Comparison of ENCODE assay signal across 10 mouse cellular contexts in genomic region chr7:46397732-46398333, GRCm38 (mm10). TPM values are rescaled to one million over a fixed set of nuclear protein-coding genes. Genes with fewer than 3 reads are reported as not detected.
DNase-seq lines count a peak whose midpoint lies in the region; ATAC-seq and TF ChIP-seq lines count a peak whose summit lies in the region.
"Had no signal": no experiment of that assay in that cellular context is flagged by ENCODE, and none has a peak within 500 bp of the region (broad histone marks: within the 10 kb centered on the region; RNA-seq: fewer than 3 reads in every experiment).

No protein-coding gene starts in this region.

- H3K4me1 ChIP-seq in forebrain, embryonic 15.5 days = peaks cover 54% of the 10 kb centered on the region
- H3K4me1 ChIP-seq in midbrain, embryonic 15.5 days = peaks cover 62% of the 10 kb centered on the region

- peak overlapping the region; percentile 73 for H3K4me2 ChIP-seq in forebrain, embryonic 15.5 days (replicated peaks)
- peak overlapping the region; percentile 87 for H3K4me2 ChIP-seq in midbrain, embryonic 15.5 days

- no peak for TF ChIP-seq CTCF in left cerebral cortex, adult 2 months (IDR thresholded peaks at IDR 0.05)

- WGBS in forebrain, embryonic 15.5 days = 11% methylated on average over 70 of the region's 70 CpGs
- 8% methylated on average over 70 of the region's 70 CpGs for WGBS in midbrain, embryonic 15.5 days

- intact Hi-C loops in left cerebral cortex, adult 2 months (cut with DNase I) = loop anchor here (2.0 to 5.0 kb wide), 3 partner anchors 23 to 189 kb away; no protein-coding TSS in a partner anchor
- intact Hi-C loops in left cerebral cortex, postnatal 36 days (cut with DNase I) = loop anchor here (1.0 to 10.0 kb wide), 3 partner anchors 23 to 137 kb away; no protein-coding TSS in a partner anchor

- no peaks in the 10 kb centered on the region for H3K36me3 ChIP-seq in forebrain, embryonic 15.5 days
- H3K36me3 ChIP-seq in midbrain, embryonic 15.5 days (replicated peaks) = no peaks in the 10 kb centered on the region

- no peak for ATAC-seq in forebrain, embryonic 15.5 days (replicated peaks)
- ATAC-seq in midbrain, embryonic 15.5 days (replicated peaks) = no peak
- ATAC-seq: Patski had no signal

- peak in 1 of 2 experiments; percentile 12 for DNase-seq in left cerebral cortex, adult 2 months (ENCODE audit: extremely low spot score in 1 of 2, low spot score in 2 of 2)
- no peak for DNase-seq in left cerebral cortex, postnatal 36 days (ENCODE audit: low spot score in 2 of 2)
- DNase-seq in cerebellum, adult 9-11 months = peak; percentile 71
- DNase-seq in thymus, postnatal 4 days = no peak
- no peak for DNase-seq in embryo, embryonic 9.5 days (ENCODE audit: extremely low spot score)
- no peak for DNase-seq in spleen, postnatal 14 days (ENCODE audit: low spot score in 2 of 2)

- peaks cover 32% of the 10 kb centered on the region for H3K27me3 ChIP-seq in forebrain, embryonic 15.5 days
- H3K27me3 ChIP-seq in midbrain, embryonic 15.5 days (replicated peaks) = peaks cover 18% of the 10 kb centered on the region

- peak overlapping the region; percentile 81 for H3K4me3 ChIP-seq in left cerebral cortex, adult 2 months
- peak overlapping the region; percentile 90 for H3K4me3 ChIP-seq in forebrain, embryonic 15.5 days
- peak overlapping the region; percentile 93 for H3K4me3 ChIP-seq in midbrain, embryonic 15.5 days

- H3K27ac ChIP-seq in left cerebral cortex, adult 2 months = peak overlapping the region; percentile 93
- no peak overlapping the region; the same call in 1 of the 2 replicates for H3K27ac ChIP-seq in forebrain, embryonic 15.5 days (replicated peaks)
- H3K27ac ChIP-seq in midbrain, embryonic 15.5 days = peak overlapping the region; percentile 87

- peak overlapping the region; percentile 89 for H3K9ac ChIP-seq in forebrain, embryonic 15.5 days (replicated peaks)
- H3K9ac ChIP-seq in midbrain, embryonic 15.5 days = peak overlapping the region; percentile 97

- H3K9me3 ChIP-seq in forebrain, embryonic 15.5 days = no peaks in the 10 kb centered on the region
- H3K9me3 ChIP-seq in midbrain, embryonic 15.5 days = no peaks in the 10 kb centered on the region

RNA-seq across cellular contexts. Expression of gene Kcnc1, which starts 1.5 kb away (rescaled TPM):
- 100 to 1,000 TPM; 140 to 149 TPM for total RNA-seq in left cerebral cortex, adult 2 months (2021)
- 100 to 1,000 TPM; 134 to 138 TPM for total RNA-seq in left cerebral cortex, postnatal 36 days (2021)
- 9.2 and 10.0 TPM in 2 replicates for polyA plus RNA-seq in forebrain, embryonic 15.5 days (2015; fragmentation: Nextera tagmentation; extraction: Ambion mirVana)
- polyA plus RNA-seq in midbrain, embryonic 15.5 days (2015; fragmentation: Nextera tagmentation; extraction: Ambion mirVana) = 15.2 and 17.0 TPM in 2 replicates
- polyA plus RNA-seq: liver, adult 2 months had no signal

RNA-seq across cellular contexts. Expression of gene Myod1, which starts 21.6 kb away (rescaled TPM):
- total RNA-seq in left cerebral cortex, adult 2 months (2021) = under 1 TPM in 1 of 2 experiments, not detected in 1; 0.30 TPM
- total RNA-seq in left cerebral cortex, postnatal 36 days (2021) = under 1 TPM in 1 of 2 experiments, not detected in 1; 0.32 TPM
- 0.09 TPM in 1 of 2 replicates, not detected in the other for polyA plus RNA-seq in forebrain, embryonic 15.5 days (2015; fragmentation: Nextera tagmentation; extraction: Ambion mirVana)
- polyA plus RNA-seq in midbrain, embryonic 15.5 days (2015; fragmentation: Nextera tagmentation; extraction: Ambion mirVana) = 0.09 and 0.14 TPM in 2 replicates
- total RNA-seq: liver, adult 2 months had no signal
- polyA plus RNA-seq: liver, adult 2 months; Patski had no signal
